Mouse (Mus musculus): ENCODE data around the gene Glis2. TPM values are rescaled to one million over a fixed set of nuclear protein-coding genes. Genes with fewer than 3 reads are reported as not detected.

Gene Glis2
- polyA plus RNA-seq, 1 experiment: 0.01 TPM

GRCm38 (mm10) chr16:4667190-4667808 is 72.8 kb downstream of the Glis2 start:
- H3K4me3 ChIP-seq (replicated peaks): no peak overlapping the region
- no peaks in the 10 kb centered on the region for H3K9me3 ChIP-seq (ENCODE audit: control insufficient read depth, low read length)
- peaks cover 44% of the 10 kb centered on the region for H3K36me3 ChIP-seq (ENCODE audit: control insufficient read depth)
- peaks cover 4% of the 10 kb centered on the region for H3K4me1 ChIP-seq (ENCODE audit: control insufficient read depth)
- no peaks in the 10 kb centered on the region for H3K27me3 ChIP-seq (ENCODE audit: control insufficient read depth)
- TF ChIP-seq GATA1 (IDR thresholded peaks at IDR 0.05; ENCODE audit: low read length): no peak
- no peak for TF ChIP-seq TAL1 (IDR thresholded peaks at IDR 0.05; ENCODE audit: low read length)

DNA sequence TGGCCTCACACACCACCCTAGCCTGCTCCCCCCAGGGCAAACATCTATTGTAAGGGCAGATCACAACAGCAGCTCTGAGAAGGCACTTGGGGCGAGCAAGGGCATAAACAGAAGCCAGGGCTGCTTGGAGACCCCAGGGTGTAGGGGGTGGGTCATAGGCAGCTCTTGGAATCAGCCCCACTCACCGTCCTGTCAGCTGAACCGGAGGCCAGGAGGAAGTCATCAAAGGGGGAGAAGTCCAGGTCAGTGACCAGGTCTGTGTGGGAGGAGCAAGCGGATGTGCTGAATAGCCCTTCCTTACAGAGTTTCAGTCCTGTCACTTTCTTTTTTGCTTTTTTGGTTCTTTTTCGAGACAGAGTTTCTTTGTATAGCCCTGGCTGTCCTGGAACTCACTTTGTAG is 75.8 kb downstream of the Glis2 start:
- Histone ChIP-seq H3K4me1 (ENCODE audit: control insufficient read depth) (peaks cover 7% of the 10 kb centered on the region), H3K27me3 (ENCODE audit: control insufficient read depth) (no peaks in the 10 kb centered on the region), H3K36me3 (ENCODE audit: control insufficient read depth) (peaks cover 48% of the 10 kb centered on the region), H3K4me3 (replicated peaks) (no peak overlapping the region), H3K9me3 (ENCODE audit: control insufficient read depth, low read length) (no peaks in the 10 kb centered on the region)
- TF ChIP-seq TAL1 (IDR thresholded peaks at IDR 0.05; ENCODE audit: low read length) (no peak), GATA1 (IDR thresholded peaks at IDR 0.05; ENCODE audit: low read length) (no peak)

DNA sequence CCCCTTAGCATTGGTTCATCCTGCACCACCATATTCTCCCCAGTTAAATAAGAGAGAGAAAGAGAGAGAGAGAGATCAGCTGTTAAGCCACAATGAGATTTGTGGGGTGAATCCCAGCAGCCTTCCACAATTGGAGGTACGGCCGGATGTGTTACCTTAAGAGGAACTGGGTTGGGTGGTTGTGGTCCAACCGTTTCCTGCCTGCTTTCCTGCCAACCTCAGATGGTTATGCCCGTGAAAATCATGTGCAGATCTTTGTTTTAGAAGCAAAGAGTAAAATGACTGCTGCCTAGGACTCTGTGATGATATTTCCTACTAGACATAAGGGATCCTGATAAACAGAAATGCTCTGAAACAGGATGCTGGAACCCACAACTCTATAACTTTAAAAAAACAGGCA is 79.6 kb downstream of the Glis2 start:
- no peak for TF ChIP-seq TAL1 (IDR thresholded peaks at IDR 0.05; ENCODE audit: low read length)
- TF ChIP-seq GATA1 (IDR thresholded peaks at IDR 0.05; ENCODE audit: low read length): no peak
- no peaks in the 10 kb centered on the region for H3K9me3 ChIP-seq (ENCODE audit: control insufficient read depth, low read length)
- H3K4me1 ChIP-seq (ENCODE audit: control insufficient read depth): peaks cover 28% of the 10 kb centered on the region
- peaks cover 39% of the 10 kb centered on the region for H3K36me3 ChIP-seq (ENCODE audit: control insufficient read depth)
- H3K4me3 ChIP-seq (replicated peaks): no peak overlapping the region
- H3K27me3 ChIP-seq (ENCODE audit: control insufficient read depth): no peaks in the 10 kb centered on the region

Other genes with a start within 250 kb of the Glis2 start
- gene Adcy9, start 174.2 kb upstream of the Glis2 start, polyA plus RNA-seq (2012): 0.02 TPM in 1 of 2 replicates, not detected in the other
- not detected in 2 replicates for gene Srl, start 52.9 kb upstream of the Glis2 start, polyA plus RNA-seq (2012)
- gene Tfap4, start 34.9 kb upstream of the Glis2 start, polyA plus RNA-seq (2012): 1.0 and 1.3 TPM in 2 replicates
- gene Pam16, start 30.3 kb downstream of the Glis2 start, polyA plus RNA-seq (2012): 15.1 and 16.3 TPM in 2 replicates
- 0.01 and 0.19 TPM in 2 replicates for gene Vasn, start 45.2 kb downstream of the Glis2 start, polyA plus RNA-seq (2012)
- 0.66 and 0.80 TPM in 2 replicates for gene Dnaja3, start 45.3 kb downstream of the Glis2 start, polyA plus RNA-seq (2012)
- gene Coro7, start 85.1 kb downstream of the Glis2 start, polyA plus RNA-seq (2012): 1.1 and 3.2 TPM in 2 replicates
- 1.9 and 4.0 TPM in 2 replicates for gene Nmral1, start 124.6 kb downstream of the Glis2 start, polyA plus RNA-seq (2012)
- 0.34 and 1.3 TPM in 2 replicates for gene Hmox2, start 131.6 kb downstream of the Glis2 start, polyA plus RNA-seq (2012)
- 0.93 and 0.95 TPM in 2 replicates for gene Cdip1, start 195.6 kb downstream of the Glis2 start, polyA plus RNA-seq (2012)
- not detected in 2 replicates for gene 4930562C15Rik, start 240.7 kb downstream of the Glis2 start, polyA plus RNA-seq (2012)